Mouse (Mus musculus): ENCODE data around the gene Spg7. TPM values are rescaled to one million over a fixed set of nuclear protein-coding genes. Genes with fewer than 3 reads are reported as not detected.

Gene Spg7
- total and polyA plus RNA-seq, 3 experiments = 28.9 to 36.0 TPM; not detected in 1

GRCm38 (mm10) chr8:123034171-123034570 lies 28.6 kb upstream of the Spg7 start:
- Histone ChIP-seq H3K27me3 (ENCODE audit: control insufficient read depth in 1 of 2, insufficient read depth in 2 of 2, low read length in 2 of 2) (no peaks in the 10 kb centered on the region), H3K4me1 (ENCODE audit: control insufficient read depth in 1 of 2, insufficient read depth in 2 of 2, low read length in 2 of 2) (peaks cover 52% of the 10 kb centered on the region in 2 experiments), H3K4me3 (ENCODE audit: control insufficient read depth in 1 of 2, insufficient read depth in 1 of 2, low read depth in 2 of 2, low read length in 2 of 2) (no peak overlapping the region), H3K27ac (ENCODE audit: control insufficient read depth, low read depth, low read length) (no peak overlapping the region), H3K79me2 (ENCODE audit: control insufficient read depth, insufficient read depth, low read length, poor library complexity) (peaks cover 95% of the 10 kb centered on the region), H3K36me3 (ENCODE audit: control insufficient read depth in 1 of 2, insufficient read depth in 2 of 2, low read length in 2 of 2) (peaks cover 7 to 69% of the 10 kb centered on the region in 2 experiments), H3K9ac (ENCODE audit: control insufficient read depth, low read depth, low read length, poor library complexity, severe bottlenecking) (no peak overlapping the region), H3K9me3 (replicated peaks; ENCODE audit: insufficient read depth, low read length) (no peaks in the 10 kb centered on the region)
- TF ChIP-seq USF1 (IDR thresholded peaks at IDR 0.05; ENCODE audit: low read depth, low read length) (no peak), SMC3 (IDR thresholded peaks at IDR 0.05; ENCODE audit: low read depth, low read length) (no peak), TBP (IDR thresholded peaks at IDR 0.05; ENCODE audit: low read depth, low read length) (no peak), SIN3A (IDR thresholded peaks at IDR 0.05; ENCODE audit: low read length) (no peak), TCF12 (IDR thresholded peaks at IDR 0.05; ENCODE audit: low read depth, low read length) (no peak), CHD2 (IDR thresholded peaks at IDR 0.05; ENCODE audit: low read length) (no peak), MEF2A (IDR thresholded peaks at IDR 0.05; ENCODE audit: extremely low read depth, insufficient replicate concordance, low read depth, low read length, poor library complexity, severe bottlenecking) (no peak), MYB (IDR thresholded peaks at IDR 0.05; ENCODE audit: low read depth, low read length) (no peak), NRF1 (IDR thresholded peaks at IDR 0.05; ENCODE audit: insufficient read depth, low read depth, low read length, poor library complexity, severe bottlenecking) (no peak), USF2 (IDR thresholded peaks at IDR 0.05; ENCODE audit: borderline replicate concordance in 1 of 2, insufficient read depth in 1 of 2, low read depth in 1 of 2, low read length in 2 of 2) (no peak), ELF1 (IDR thresholded peaks at IDR 0.05; ENCODE audit: low read depth, low read length) (no peak), ZMIZ1 (IDR thresholded peaks at IDR 0.05; ENCODE audit: low read depth, low read length) (no peak), BHLHE40 (IDR thresholded peaks at IDR 0.05; ENCODE audit: borderline replicate concordance, low read depth, low read length) (no peak)
- no peak for DNase-seq (ENCODE audit: low read depth, low spot score)

GRCm38 (mm10) chr8:123036956-123037355 lies 25.8 kb upstream of the Spg7 start:
- no peak overlapping the region; a peak in 1 of 4 replicates for H3K4me3 ChIP-seq (ENCODE audit: control insufficient read depth in 1 of 2, insufficient read depth in 1 of 2, low read depth in 2 of 2, low read length in 2 of 2)
- peak; percentile 80 for DNase-seq (ENCODE audit: low read depth, low spot score)
- H3K27ac ChIP-seq (ENCODE audit: control insufficient read depth, low read depth, low read length) = peak overlapping the region; percentile 66

More at GRCm38 (mm10) chr8:123036956-123037355, 25.8 kb upstream of the Spg7 start:
- Histone ChIP-seq H3K4me1 (ENCODE audit: control insufficient read depth in 1 of 2, insufficient read depth in 2 of 2, low read length in 2 of 2) (peaks cover 50 to 58% of the 10 kb centered on the region in 2 experiments), H3K36me3 (ENCODE audit: control insufficient read depth in 1 of 2, insufficient read depth in 2 of 2, low read length in 2 of 2) (peaks cover 7 to 79% of the 10 kb centered on the region in 2 experiments), H3K27me3 (ENCODE audit: control insufficient read depth in 1 of 2, insufficient read depth in 2 of 2, low read length in 2 of 2) (no peaks in the 10 kb centered on the region), H3K79me2 (ENCODE audit: control insufficient read depth, insufficient read depth, low read length, poor library complexity) (peaks cover 95% of the 10 kb centered on the region), H3K9ac (ENCODE audit: control insufficient read depth, low read depth, low read length, poor library complexity, severe bottlenecking) (peak overlapping the region; percentile 42), H3K9me3 (replicated peaks; ENCODE audit: insufficient read depth, low read length) (no peaks in the 10 kb centered on the region)
- TF ChIP-seq ETS1 (IDR thresholded peaks at IDR 0.05; ENCODE audit: low read depth, low read length) (0 out of 2 replicates have a peak, but pooled peaks have one; percentile 13), RAD21 (IDR thresholded peaks at IDR 0.05; ENCODE audit: low read depth, low read length) (no peak), TAL1 (IDR thresholded peaks at IDR 0.05; ENCODE audit: low read length) (peak; percentile 32; the same call in 1 of the 2 replicates), MAFK (IDR thresholded peaks at IDR 0.05; ENCODE audit: borderline replicate concordance, low read depth, low read length) (no peak)

All from MEL (cell line).